Mouse (Mus musculus) T-cell, adult 66 days (primary cell): ENCODE results near the gene Abcc8. TPM values are rescaled to one million over a fixed set of nuclear protein-coding genes. Genes with fewer than 3 reads are reported as not detected.

Source experiments
- total RNA-seq, 2 experiments: library from RNA; stranded (reverse); gene quantifications; 3 replicates in 1 of 2; 4 replicates in 1 of 2; pipeline ENCODE4 v1.2.4; 2023

The Abcc8 gene
- 1 to 10 TPM in 1 of 2 experiments, under 1 TPM in 1; 0.95 to 1.2 TPM for total RNA-seq

DNA sequence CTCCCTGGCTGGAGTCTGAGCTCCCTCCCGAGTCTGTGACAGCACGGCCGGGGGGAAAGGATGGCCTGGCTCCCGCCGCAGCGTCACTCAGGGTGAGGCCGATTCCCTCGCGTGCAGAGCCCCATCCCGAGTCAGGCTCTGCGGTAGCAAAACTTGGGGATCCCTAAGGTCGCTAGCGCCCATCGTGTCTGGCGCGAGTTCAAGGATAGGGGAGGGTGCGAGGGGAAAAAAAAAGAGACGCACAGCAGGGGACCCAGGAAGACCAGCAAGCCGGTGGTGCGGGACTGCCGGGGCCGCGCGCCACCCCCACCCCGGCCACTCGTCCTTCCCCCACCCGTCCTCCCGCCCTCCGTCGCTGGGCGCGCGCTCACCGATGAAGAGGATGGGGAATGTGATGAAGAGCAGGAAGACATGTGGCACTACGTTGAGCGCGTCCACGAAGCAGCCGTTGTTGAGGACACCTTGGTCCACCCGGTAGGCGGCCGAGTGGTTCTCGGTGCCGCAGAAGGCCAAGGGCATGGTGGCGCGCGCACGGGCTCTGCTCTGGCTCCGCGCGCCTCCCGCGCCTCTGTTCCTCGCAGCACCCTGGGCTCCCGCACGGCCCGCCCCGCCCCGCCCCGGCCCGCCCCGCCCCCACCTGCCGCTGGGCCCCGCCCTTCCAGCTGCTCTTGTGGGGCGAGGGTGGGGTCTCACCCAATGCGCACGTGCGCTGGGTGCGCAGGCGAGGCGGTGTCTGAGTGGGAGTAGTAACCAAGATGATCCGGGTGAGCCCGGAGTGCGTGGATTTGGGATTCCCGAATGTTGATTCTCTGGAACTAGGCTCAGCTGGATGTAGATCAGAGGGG is at the start of gene Abcc8:
Gene Abcc8 (minus strand): TSS at position 603 of the 845 bp plus-strand sequence.

GRCm38 (mm10) chr7:46100563-46100962 is 79.3 kb downstream of the Abcc8 start, which contains the start of gene Kcnj11:
TSS of gene Kcnj11 (minus strand) at chr7:46100764.

Other genes with a start within 250 kb of the Abcc8 start
- gene Abcc6, start 149.7 kb downstream of the Abcc8 start, total RNA-seq, result not detected
- gene Nomo1, start 146.3 kb downstream of the Abcc8 start, total RNA-seq, result 10 to 100 TPM; 45.8 to 47.0 TPM
- gene Kcnj11, start 79.3 kb downstream of the Abcc8 start, total RNA-seq, result not detected
- not detected for gene Ush1c, start 58.5 kb upstream of the Abcc8 start, total RNA-seq
- gene Otog, start 61.0 kb upstream of the Abcc8 start, total RNA-seq, result under 1 TPM in 1 of 2 experiments, not detected in 1; 0.06 TPM
- gene Myod1, start 196.4 kb upstream of the Abcc8 start, total RNA-seq, result not detected
- gene Kcnc1, start 216.5 kb upstream of the Abcc8 start, total RNA-seq, result 1 to 10 TPM; 7.3 to 7.9 TPM